Mouse (Mus musculus) ovary, postnatal 10 days (tissue): ENCODE results near the gene Polh.
A peak's percentile ranks its signal among the peaks of the same experiment; 100 is the strongest.

Experiments used
- DNase-seq: peaks from one replicate; pipeline ENCODE4 v3.0.0; 2022; ENCODE audit warnings: low spot score

The Polh gene

GRCm38 (mm10) chr17:46202421-46203071 lies at the start of gene Polh, which contains the start of gene Xpo5:
TSS of gene Polh (minus strand) at chr17:46202645.
TSS of gene Xpo5 (plus strand) at chr17:46202782.
- peak; percentile 87 for DNase-seq

- no peak for DNase-seq
These were observed 48.7 kb upstream of the Polh start for GRCm38 (mm10) chr17:46251174-46251573.

- DNase-seq: no peak
These were observed 45.7 kb upstream of the Polh start for GRCm38 (mm10) chr17:46248189-46248522.

- DNase-seq: peak; percentile 80
These were observed 45.2 kb upstream of the Polh start, which contains the start of the genes Polr1c and Yipf3 for GRCm38 (mm10) chr17:46247512-46248188. TSS of gene Polr1c (minus strand) at chr17:46248054. TSS of gene Yipf3 (plus strand) at chr17:46248080.

- no peak for DNase-seq
These were observed 42.1 kb upstream of the Polh start for GRCm38 (mm10) chr17:46244579-46244978.

- no peak for DNase-seq
These were observed 41.2 kb upstream of the Polh start for GRCm38 (mm10) chr17:46243624-46244023.

- no peak for DNase-seq
These were observed 40.5 kb upstream of the Polh start for GRCm38 (mm10) chr17:46242993-46243392.

- DNase-seq: no peak
These were observed 39.8 kb upstream of the Polh start for GRCm38 (mm10) chr17:46242274-46242673.

- DNase-seq: no peak
These were observed 39.0 kb upstream of the Polh start for GRCm38 (mm10) chr17:46241471-46241870.

- no peak for DNase-seq
These were observed 37.2 kb upstream of the Polh start for GRCm38 (mm10) chr17:46239516-46240114.

- DNase-seq: no peak
These were observed 35.0 kb upstream of the Polh start for GRCm38 (mm10) chr17:46237480-46237879.

GRCm38 (mm10) chr17:46237079-46237478 lies 34.6 kb upstream of the Polh start:
- no peak for DNase-seq

GRCm38 (mm10) chr17:46236067-46236466 lies 33.6 kb upstream of the Polh start:
- DNase-seq: no peak

- no peak for DNase-seq
These were observed 25.1 kb upstream of the Polh start for GRCm38 (mm10) chr17:46227576-46227975.

GRCm38 (mm10) chr17:46221601-46222000 lies 19.2 kb upstream of the Polh start:
- no peak for DNase-seq

GRCm38 (mm10) chr17:46210550-46210949 lies 8.1 kb upstream of the Polh start:
- no peak for DNase-seq

- no peak for DNase-seq
These were observed 4.2 kb upstream of the Polh start for GRCm38 (mm10) chr17:46206676-46207075.

GRCm38 (mm10) chr17:46203078-46203477 lies 633 bp upstream of the Polh start:
- DNase-seq: no peak

- DNase-seq: no peak
These were observed 1.3 kb downstream of the Polh start for GRCm38 (mm10) chr17:46201151-46201550.

- no peak for DNase-seq
These were observed 13.6 kb downstream of the Polh start for GRCm38 (mm10) chr17:46188829-46189228.

GRCm38 (mm10) chr17:46182273-46182672 lies 20.2 kb downstream of the Polh start:
- DNase-seq: no peak

- DNase-seq: no peak
These were observed 31.9 kb downstream of the Polh start for GRCm38 (mm10) chr17:46170538-46170937.

GRCm38 (mm10) chr17:46168768-46169167 lies 33.7 kb downstream of the Polh start:
- no peak for DNase-seq
